Mouse (Mus musculus) myocyte (in vitro differentiated cells): ENCODE results near the gene Lrrc42. TPM values are rescaled to one million over a fixed set of nuclear protein-coding genes. Genes with fewer than 3 reads are reported as not detected.

ENCODE experiments used
- H3K27me3 ChIP-seq: one replicate; pipeline ENCODE4 v1.6.1; 2011; ENCODE audit not compliant: control insufficient read depth, insufficient read depth, insufficient read length
- H3K36me3 ChIP-seq: one replicate; pipeline ENCODE4 v1.6.1; 2011; ENCODE audit not compliant: control insufficient read depth, insufficient read depth
- H3K4me2 ChIP-seq: one replicate; pipeline ENCODE4 v1.6.1; 2011; ENCODE audit warnings: low read depth, control low read depth
- H3K4me3 ChIP-seq: one replicate; pipeline ENCODE4 v1.5.1; 2011; ENCODE audit warnings: mild to moderate bottlenecking, control low read depth, moderate library complexity
- H3K79me2 ChIP-seq: one replicate; pipeline ENCODE4 v1.6.1; 2011; ENCODE audit not compliant: control insufficient read depth, insufficient read depth
- H3ac ChIP-seq: one replicate; pipeline ENCODE4 v1.6.1; 2011; ENCODE audit not compliant: control insufficient read depth, insufficient read length
- CEBPB ChIP-seq: IDR thresholded peaks from 2 replicates; pipeline ENCODE4 v1.6.1; 2011; ENCODE audit warnings: mild to moderate bottlenecking, moderate library complexity; ENCODE audit not compliant: poor library complexity, insufficient read depth, severe bottlenecking
- E2F4 ChIP-seq: IDR thresholded peaks from one replicate; pipeline ENCODE4 v1.6.1; 2011; ENCODE audit warnings: mild to moderate bottlenecking, control low read depth, moderate library complexity; ENCODE audit not compliant: insufficient read depth
- MAX ChIP-seq: IDR thresholded peaks from one replicate; pipeline ENCODE4 v1.6.1; 2011; ENCODE audit warnings: low read depth, mild to moderate bottlenecking, control low read depth
- MYOD1 ChIP-seq, 3 experiments: IDR thresholded peaks; one replicate each; pipeline ENCODE4 v1.6.1; 2011; ENCODE audit warnings: control low read depth in 2 of 3, low read depth in 2 of 3, mild to moderate bottlenecking in 2 of 3, moderate library complexity in 1 of 3; ENCODE audit not compliant: insufficient read length in 2 of 3, control insufficient read depth in 1 of 3
- MYOG ChIP-seq, 3 experiments: IDR thresholded peaks; one replicate each; pipeline ENCODE4 v1.6.1; 2011; ENCODE audit warnings: control low read depth in 2 of 3, low read depth in 2 of 3, mild to moderate bottlenecking in 2 of 3; ENCODE audit not compliant: insufficient read length in 2 of 3, control insufficient read depth in 1 of 3, insufficient read depth in 1 of 3
- POLR2A ChIP-seq: IDR thresholded peaks from one replicate; pipeline ENCODE4 v1.6.1; 2011; ENCODE audit warnings: low read depth, mild to moderate bottlenecking, control low read depth, moderate library complexity; ENCODE audit not compliant: insufficient read length
- POLR2AphosphoS2 ChIP-seq: IDR thresholded peaks from one replicate; pipeline ENCODE4 v1.6.1; 2011; ENCODE audit warnings: low read depth, control low read depth; ENCODE audit not compliant: insufficient read length
- REST ChIP-seq: IDR thresholded peaks from one replicate; pipeline ENCODE4 v1.6.1; 2011; ENCODE audit warnings: mild to moderate bottlenecking, control low read depth, moderate library complexity; ENCODE audit not compliant: insufficient read depth, insufficient read length
- SRF ChIP-seq: IDR thresholded peaks from one replicate; pipeline ENCODE4 v1.6.1; 2011; ENCODE audit warnings: low read depth; ENCODE audit not compliant: control insufficient read depth, insufficient read length
- TCF12 ChIP-seq: IDR thresholded peaks from one replicate; pipeline ENCODE4 v1.6.1; 2011; ENCODE audit warnings: mild to moderate bottlenecking, control low read depth; ENCODE audit not compliant: poor library complexity, insufficient read depth, severe bottlenecking
- TCF3 ChIP-seq: IDR thresholded peaks from one replicate; pipeline ENCODE4 v1.6.1; 2011; ENCODE audit warnings: low read depth, control low read depth; ENCODE audit not compliant: insufficient read length
- USF1 ChIP-seq: IDR thresholded peaks from one replicate; pipeline ENCODE4 v1.6.1; 2011; ENCODE audit warnings: low read depth, mild to moderate bottlenecking, control low read depth, moderate library complexity
- polyA plus RNA-seq: library from polyadenylated mRNA; unstranded; fragments of >200 nt; fragmentation: generic; extraction: Trizol; gene quantifications from one replicate; pipeline ENCODE4 v1.2.1, GENCODE M21; 2012; ENCODE audit warnings: missing spikeins

The Lrrc42 gene
- polyA plus RNA-seq, 1 experiment: 31.2 TPM

- TF ChIP-seq POLR2A: no peak
- TF ChIP-seq REST: no peak
- no peak for TF ChIP-seq TCF12
- TF ChIP-seq SRF: no peak
- Histone ChIP-seq H3ac (no peak overlapping the region), H3K27me3 (no peaks in the 10 kb centered on the region), H3K4me2 (no peak overlapping the region), H3K4me3 (no peak overlapping the region), H3K36me3 (peaks cover 7% of the 10 kb centered on the region), H3K79me2 (no peaks in the 10 kb centered on the region)
Observed at GRCm38 (mm10) chr4:107274511-107274910, 21.2 kb upstream of the Lrrc42 start.

GRCm38 (mm10) chr4:107273683-107274082 is 20.4 kb upstream of the Lrrc42 start:
- TF ChIP-seq TCF3 (no peak), CEBPB (no peak), E2F4 (no peak)
- no peak overlapping the region for H3K4me2 ChIP-seq
- H3ac ChIP-seq: no peak overlapping the region
- no peaks in the 10 kb centered on the region for H3K27me3 ChIP-seq
- H3K79me2 ChIP-seq: no peaks in the 10 kb centered on the region
- H3K36me3 ChIP-seq: peaks cover 7% of the 10 kb centered on the region
- H3K4me3 ChIP-seq: no peak overlapping the region

DNA sequence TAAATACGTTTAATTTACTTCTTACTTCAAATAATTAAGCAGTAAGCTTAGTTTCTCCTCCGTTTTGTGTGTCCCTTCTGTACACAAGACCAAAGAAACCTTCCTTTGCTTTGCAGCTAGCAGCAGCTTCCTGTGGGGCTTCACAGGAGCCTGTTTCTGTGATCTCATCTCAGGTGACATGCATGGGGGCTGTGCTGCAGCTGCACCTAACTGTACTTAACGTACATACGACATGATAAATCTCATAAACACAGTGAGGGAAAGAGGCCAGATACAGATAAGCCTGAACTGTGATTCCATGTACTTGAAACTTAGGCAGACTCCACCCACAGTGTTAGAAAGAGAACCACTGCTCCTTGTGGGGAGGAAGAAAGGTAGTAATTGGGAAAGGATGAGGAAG is 6.7 kb upstream of the Lrrc42 start:
- Histone ChIP-seq H3ac (no peak overlapping the region), H3K27me3 (no peaks in the 10 kb centered on the region), H3K79me2 (no peaks in the 10 kb centered on the region), H3K4me2 (no peak overlapping the region), H3K36me3 (peaks cover 4% of the 10 kb centered on the region), H3K4me3 (no peak overlapping the region)
- no peak for TF ChIP-seq SRF
- no peak for TF ChIP-seq POLR2A
- no peak for TF ChIP-seq POLR2AphosphoS2
- TF ChIP-seq MYOG (IDR thresholded peaks at IDR 0.05; ENCODE audit: control insufficient read depth in 1 of 3, insufficient read depth in 1 of 3, insufficient read length in 2 of 3, low read depth in 2 of 3): no peak
- no peak for TF ChIP-seq E2F4
- no peak for TF ChIP-seq MAX
- TF ChIP-seq REST: no peak
- TF ChIP-seq MYOD1 (IDR thresholded peaks at IDR 0.05; ENCODE audit: control insufficient read depth in 1 of 3, insufficient read length in 2 of 3, low read depth in 2 of 3): no peak
- TF ChIP-seq USF1: no peak
- TF ChIP-seq TCF3: no peak
- TF ChIP-seq CEBPB: no peak
- no peak for TF ChIP-seq TCF12

GRCm38 (mm10) chr4:107254414-107254813 is 1.1 kb upstream of the Lrrc42 start:
- Histone ChIP-seq H3K4me3 (peak overlapping the region; percentile 74), H3K4me2 (peak overlapping the region; percentile 81), H3K27me3 (no peaks in the 10 kb centered on the region), H3ac (no peak overlapping the region), H3K36me3 (no peaks in the 10 kb centered on the region), H3K79me2 (peaks cover 21% of the 10 kb centered on the region)
- TF ChIP-seq TCF3 (no peak), SRF (no peak), REST (no peak)

- peak overlapping the region; percentile 74 for H3K4me3 ChIP-seq
- peaks cover 27% of the 10 kb centered on the region for H3K79me2 ChIP-seq
- TF ChIP-seq USF1 (no peak), TCF3 (no peak), TCF12 (no peak), POLR2A (no peak), POLR2AphosphoS2 (no peak), MYOD1 (IDR thresholded peaks at IDR 0.05; ENCODE audit: control insufficient read depth in 1 of 3, insufficient read length in 2 of 3, low read depth in 2 of 3) (no peak), MAX (no peak), CEBPB (no peak), E2F4 (no peak), MYOG (IDR thresholded peaks at IDR 0.05; ENCODE audit: control insufficient read depth in 1 of 3, insufficient read depth in 1 of 3, insufficient read length in 2 of 3, low read depth in 2 of 3) (no peak), REST (no peak), SRF (no peak)
- peak overlapping the region; percentile 90 for H3K4me2 ChIP-seq
- no peaks in the 10 kb centered on the region for H3K36me3 ChIP-seq
- H3K27me3 ChIP-seq: no peaks in the 10 kb centered on the region
- peak overlapping the region; percentile 47 for H3ac ChIP-seq
Observed at GRCm38 (mm10) chr4:107252522-107252921, 810 bp downstream of the Lrrc42 start.

DNA sequence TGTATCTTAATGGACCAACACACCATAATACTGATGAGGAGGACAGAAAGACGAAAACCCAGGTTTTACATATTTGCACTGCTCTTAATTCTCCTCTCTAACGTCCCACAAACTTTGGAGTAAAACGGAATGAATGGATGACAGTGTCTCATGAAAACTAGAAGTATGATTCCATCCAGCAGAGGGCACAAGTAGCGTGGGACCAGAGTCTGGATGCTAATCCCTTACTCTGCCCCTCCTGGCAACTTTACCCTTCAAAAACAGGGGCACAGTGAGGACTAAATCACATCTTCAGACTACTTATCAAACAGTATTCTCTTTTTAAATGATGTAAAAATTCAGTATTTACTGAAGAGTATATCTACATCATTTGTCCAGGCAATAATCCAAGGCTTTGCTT is 2.8 kb downstream of the Lrrc42 start:
- Histone ChIP-seq H3K36me3 (no peaks in the 10 kb centered on the region), H3K79me2 (peaks cover 27% of the 10 kb centered on the region), H3K4me3 (no peak overlapping the region), H3K4me2 (no peak overlapping the region), H3ac (no peak overlapping the region), H3K27me3 (no peaks in the 10 kb centered on the region)
- TF ChIP-seq CEBPB (no peak), TCF12 (no peak), USF1 (no peak), POLR2A (no peak), MYOD1 (IDR thresholded peaks at IDR 0.05; ENCODE audit: control insufficient read depth in 1 of 3, insufficient read length in 2 of 3, low read depth in 2 of 3) (no peak), E2F4 (no peak), SRF (no peak)
